Mouse (Mus musculus) cerebellum, postnatal 14 days (tissue): ENCODE data around the gene Zfp652.

Experiments
- DNase-seq, 2 experiments: peaks; one replicate each; pipeline ENCODE4 v3.0.0; 2021; ENCODE audit warnings: mixed read lengths in 2 of 2

Gene Zfp652

GRCm38 (mm10) chr11:95832129-95833005 is 119.9 kb downstream of the Zfp652 start:
- peak in 1 of 2 experiments; percentile 35 for DNase-seq

GRCm38 (mm10) chr11:95833006-95833570 is 120.6 kb downstream of the Zfp652 start:
- DNase-seq, result no peak

GRCm38 (mm10) chr11:95833631-95834142 is 121.2 kb downstream of the Zfp652 start:
- DNase-seq, result no peak

- DNase-seq, result peak in 1 of 2 experiments; percentile 27
These were observed 121.7 kb downstream of the Zfp652 start for GRCm38 (mm10) chr11:95834143-95834667.

- peak in 1 of 2 experiments; percentile 25 for DNase-seq
These were observed 122.6 kb downstream of the Zfp652 start for GRCm38 (mm10) chr11:95834742-95835710.

- no peak for DNase-seq
These were observed 123.4 kb downstream of the Zfp652 start for GRCm38 (mm10) chr11:95835832-95836231.

GRCm38 (mm10) chr11:95836433-95836832 is 124.0 kb downstream of the Zfp652 start:
- no peak for DNase-seq

- peak; percentile 69 to 82 for DNase-seq
These were observed 124.6 kb downstream of the Zfp652 start, which contains the start of gene Gngt2 for GRCm38 (mm10) chr11:95837059-95837458. TSS of gene Gngt2 (plus strand) at chr11:95837216.

- no peak for DNase-seq
These were observed 126.1 kb downstream of the Zfp652 start for GRCm38 (mm10) chr11:95838598-95838997.

GRCm38 (mm10) chr11:95838999-95839868 is 126.8 kb downstream of the Zfp652 start:
- no peak for DNase-seq

GRCm38 (mm10) chr11:95840694-95841497 is 128.4 kb downstream of the Zfp652 start:
- no peak for DNase-seq

- no peak for DNase-seq
These were observed 129.0 kb downstream of the Zfp652 start for GRCm38 (mm10) chr11:95841498-95841830.

GRCm38 (mm10) chr11:95842074-95842681 is 129.7 kb downstream of the Zfp652 start, which contains the start of gene Abi3:
TSS of gene Abi3 (minus strand) at chr11:95842476.
- DNase-seq, result no peak

- DNase-seq, result no peak
These were observed 130.5 kb downstream of the Zfp652 start for GRCm38 (mm10) chr11:95842953-95843352.

- no peak for DNase-seq
These were observed 131.0 kb downstream of the Zfp652 start for GRCm38 (mm10) chr11:95843421-95843950.

GRCm38 (mm10) chr11:95844935-95845334 is 132.5 kb downstream of the Zfp652 start:
- DNase-seq, result peak in 1 of 2 experiments; percentile 40

- DNase-seq, result no peak
These were observed 138.4 kb downstream of the Zfp652 start for GRCm38 (mm10) chr11:95850898-95851297.

- peak; percentile 74 to 84 for DNase-seq
These were observed 141.2 kb downstream of the Zfp652 start for GRCm38 (mm10) chr11:95853684-95854083.

- peak; percentile 60 to 61 for DNase-seq
These were observed 144.8 kb downstream of the Zfp652 start for GRCm38 (mm10) chr11:95857306-95857705.
